Mouse (Mus musculus): ENCODE data around the gene Kcnk3. TPM values are rescaled to one million over a fixed set of nuclear protein-coding genes. Genes with fewer than 3 reads are reported as not detected.

Gene Kcnk3
- polyA plus RNA-seq, 1 experiment: not detected

- H3K4me3 ChIP-seq (ENCODE audit: low read depth, low read length): no peak overlapping the region
- H3K27me3 ChIP-seq (ENCODE audit: control insufficient read depth, insufficient read depth, low read length, poor library complexity, severe bottlenecking): no peaks in the 10 kb centered on the region
- H3K9me3 ChIP-seq (replicated peaks; ENCODE audit: control insufficient read depth, insufficient read depth, low read length, poor library complexity, severe bottlenecking): no peaks in the 10 kb centered on the region
- H3K9ac ChIP-seq (ENCODE audit: low read depth, poor library complexity, severe bottlenecking): no peak overlapping the region
- H3K36me3 ChIP-seq (ENCODE audit: control insufficient read depth, insufficient read depth, low read length, poor library complexity, severe bottlenecking): no peaks in the 10 kb centered on the region
- H3K4me1 ChIP-seq (ENCODE audit: control insufficient read depth, insufficient read depth, low read length): no peaks in the 10 kb centered on the region
- H3K27ac ChIP-seq (ENCODE audit: insufficient read depth, low read length): no peak overlapping the region
- TF ChIP-seq CTCF (IDR thresholded peaks at IDR 0.05; ENCODE audit: low read depth, low read length) (no peak), POLR2A (IDR thresholded peaks at IDR 0.05; ENCODE audit: insufficient read depth, low read length) (no peak), EP300 (IDR thresholded peaks at IDR 0.05; ENCODE audit: insufficient read depth, low read depth, low read length) (no peak)
These were observed 36.0 kb upstream of the Kcnk3 start for GRCm38 (mm10) chr5:30552006-30552405.

DNA sequence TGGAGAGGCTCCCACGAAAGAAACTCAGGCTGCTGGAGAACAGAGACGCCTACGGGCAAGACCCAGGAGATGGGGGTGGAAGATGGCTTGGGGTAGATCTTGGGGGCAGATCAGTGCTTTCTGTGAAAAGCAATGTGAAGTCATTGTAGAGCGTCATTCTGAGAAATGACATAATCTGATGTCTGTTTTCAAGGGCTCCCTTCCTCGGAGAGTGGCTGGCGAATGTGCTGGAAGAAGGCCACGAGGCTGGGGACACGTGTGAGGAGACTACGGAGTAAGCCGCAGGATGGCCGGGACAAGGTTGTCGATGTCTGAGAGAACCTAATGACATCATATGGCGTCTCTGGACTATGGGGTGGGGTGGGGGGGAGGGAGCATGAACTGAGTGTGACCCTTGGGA lies 34.0 kb upstream of the Kcnk3 start:
- no peak for TF ChIP-seq CTCF (IDR thresholded peaks at IDR 0.05; ENCODE audit: low read depth, low read length)
- TF ChIP-seq POLR2A (IDR thresholded peaks at IDR 0.05; ENCODE audit: insufficient read depth, low read length): no peak
- TF ChIP-seq EP300 (IDR thresholded peaks at IDR 0.05; ENCODE audit: insufficient read depth, low read depth, low read length): no peak
- no peaks in the 10 kb centered on the region for H3K36me3 ChIP-seq (ENCODE audit: control insufficient read depth, insufficient read depth, low read length, poor library complexity, severe bottlenecking)
- no peak overlapping the region for H3K4me3 ChIP-seq (ENCODE audit: low read depth, low read length)
- no peaks in the 10 kb centered on the region for H3K4me1 ChIP-seq (ENCODE audit: control insufficient read depth, insufficient read depth, low read length)
- no peak overlapping the region for H3K27ac ChIP-seq (ENCODE audit: insufficient read depth, low read length)
- H3K27me3 ChIP-seq (ENCODE audit: control insufficient read depth, insufficient read depth, low read length, poor library complexity, severe bottlenecking): no peaks in the 10 kb centered on the region; the same call in 1 of the 2 replicates
- no peaks in the 10 kb centered on the region for H3K9me3 ChIP-seq (replicated peaks; ENCODE audit: control insufficient read depth, insufficient read depth, low read length, poor library complexity, severe bottlenecking)
- no peak overlapping the region for H3K9ac ChIP-seq (ENCODE audit: low read depth, poor library complexity, severe bottlenecking)

- no peak for TF ChIP-seq EP300 (IDR thresholded peaks at IDR 0.05; ENCODE audit: insufficient read depth, low read depth, low read length)
- no peak for TF ChIP-seq CTCF (IDR thresholded peaks at IDR 0.05; ENCODE audit: low read depth, low read length)
- no peak for TF ChIP-seq POLR2A (IDR thresholded peaks at IDR 0.05; ENCODE audit: insufficient read depth, low read length)
These were observed 33.0 kb upstream of the Kcnk3 start for GRCm38 (mm10) chr5:30554981-30555380.

DNA sequence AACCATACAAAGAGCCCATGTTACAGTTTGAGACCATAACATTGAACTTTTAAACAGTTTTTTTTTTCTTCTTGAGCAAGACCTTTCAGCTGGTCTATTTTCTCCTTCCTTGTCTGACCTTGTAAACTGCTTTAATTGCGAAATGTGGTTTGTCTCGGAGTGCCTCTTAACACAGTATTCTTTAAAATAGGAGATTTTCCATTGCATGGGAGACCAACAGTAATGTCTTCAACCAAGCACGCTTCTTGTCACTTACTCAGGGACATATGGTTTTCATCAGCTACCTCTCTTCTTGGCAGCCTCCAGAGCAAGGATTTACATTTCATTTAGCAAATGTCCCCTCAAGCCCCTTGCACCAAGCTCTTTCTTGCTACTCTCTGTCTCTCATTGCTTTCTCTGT lies 31.7 kb upstream of the Kcnk3 start:
- H3K9ac ChIP-seq (ENCODE audit: low read depth, poor library complexity, severe bottlenecking): no peak overlapping the region
- H3K27me3 ChIP-seq (ENCODE audit: control insufficient read depth, insufficient read depth, low read length, poor library complexity, severe bottlenecking): no peaks in the 10 kb centered on the region; the same call in 1 of the 2 replicates
- no peak overlapping the region for H3K4me3 ChIP-seq (ENCODE audit: low read depth, low read length)
- TF ChIP-seq EP300 (IDR thresholded peaks at IDR 0.05; ENCODE audit: insufficient read depth, low read depth, low read length) (no peak), POLR2A (IDR thresholded peaks at IDR 0.05; ENCODE audit: insufficient read depth, low read length) (no peak), CTCF (IDR thresholded peaks at IDR 0.05; ENCODE audit: low read depth, low read length) (no peak)
- H3K4me1 ChIP-seq (ENCODE audit: control insufficient read depth, insufficient read depth, low read length): no peaks in the 10 kb centered on the region
- H3K27ac ChIP-seq (ENCODE audit: insufficient read depth, low read length): no peak overlapping the region
- H3K36me3 ChIP-seq (ENCODE audit: control insufficient read depth, insufficient read depth, low read length, poor library complexity, severe bottlenecking): no peaks in the 10 kb centered on the region
- no peaks in the 10 kb centered on the region for H3K9me3 ChIP-seq (replicated peaks; ENCODE audit: control insufficient read depth, insufficient read depth, low read length, poor library complexity, severe bottlenecking)

More at GRCm38 (mm10) chr5:30554981-30555380, 33.0 kb upstream of the Kcnk3 start:
- H3K9me3 ChIP-seq (replicated peaks; ENCODE audit: control insufficient read depth, insufficient read depth, low read length, poor library complexity, severe bottlenecking): no peaks in the 10 kb centered on the region
- H3K4me1 ChIP-seq (ENCODE audit: control insufficient read depth, insufficient read depth, low read length): no peaks in the 10 kb centered on the region
- no peak overlapping the region for H3K27ac ChIP-seq (ENCODE audit: insufficient read depth, low read length)
- no peaks in the 10 kb centered on the region for H3K36me3 ChIP-seq (ENCODE audit: control insufficient read depth, insufficient read depth, low read length, poor library complexity, severe bottlenecking)
- H3K4me3 ChIP-seq (ENCODE audit: low read depth, low read length): no peak overlapping the region
- H3K27me3 ChIP-seq (ENCODE audit: control insufficient read depth, insufficient read depth, low read length, poor library complexity, severe bottlenecking): no peaks in the 10 kb centered on the region; the same call in 1 of the 2 replicates
- H3K9ac ChIP-seq (ENCODE audit: low read depth, poor library complexity, severe bottlenecking): no peak overlapping the region

- Histone ChIP-seq H3K9me3 (replicated peaks; ENCODE audit: control insufficient read depth, insufficient read depth, low read length, poor library complexity, severe bottlenecking) (no peaks in the 10 kb centered on the region), H3K4me3 (ENCODE audit: low read depth, low read length) (no peak overlapping the region), H3K36me3 (ENCODE audit: control insufficient read depth, insufficient read depth, low read length, poor library complexity, severe bottlenecking) (no peaks in the 10 kb centered on the region), H3K4me1 (ENCODE audit: control insufficient read depth, insufficient read depth, low read length) (no peaks in the 10 kb centered on the region), H3K27me3 (ENCODE audit: control insufficient read depth, insufficient read depth, low read length, poor library complexity, severe bottlenecking) (no peaks in the 10 kb centered on the region; the same call in 1 of the 2 replicates), H3K9ac (ENCODE audit: low read depth, poor library complexity, severe bottlenecking) (no peak overlapping the region), H3K27ac (ENCODE audit: insufficient read depth, low read length) (no peak overlapping the region)
- TF ChIP-seq CTCF (IDR thresholded peaks at IDR 0.05; ENCODE audit: low read depth, low read length) (no peak), POLR2A (IDR thresholded peaks at IDR 0.05; ENCODE audit: insufficient read depth, low read length) (no peak), EP300 (IDR thresholded peaks at IDR 0.05; ENCODE audit: insufficient read depth, low read depth, low read length) (no peak)
These were observed 28.5 kb upstream of the Kcnk3 start for GRCm38 (mm10) chr5:30559421-30559820.

GRCm38 (mm10) chr5:30559986-30560493 lies 27.9 kb upstream of the Kcnk3 start:
- no peaks in the 10 kb centered on the region for H3K36me3 ChIP-seq (ENCODE audit: control insufficient read depth, insufficient read depth, low read length, poor library complexity, severe bottlenecking)
- no peaks in the 10 kb centered on the region for H3K9me3 ChIP-seq (replicated peaks; ENCODE audit: control insufficient read depth, insufficient read depth, low read length, poor library complexity, severe bottlenecking)
- no peak overlapping the region for H3K4me3 ChIP-seq (ENCODE audit: low read depth, low read length)
- H3K27ac ChIP-seq (ENCODE audit: insufficient read depth, low read length): no peak overlapping the region
- H3K4me1 ChIP-seq (ENCODE audit: control insufficient read depth, insufficient read depth, low read length): no peaks in the 10 kb centered on the region
- no peak overlapping the region for H3K9ac ChIP-seq (ENCODE audit: low read depth, poor library complexity, severe bottlenecking)
- H3K27me3 ChIP-seq (ENCODE audit: control insufficient read depth, insufficient read depth, low read length, poor library complexity, severe bottlenecking): no peaks in the 10 kb centered on the region; the same call in 1 of the 2 replicates
- TF ChIP-seq CTCF (IDR thresholded peaks at IDR 0.05; ENCODE audit: low read depth, low read length): no peak
- TF ChIP-seq EP300 (IDR thresholded peaks at IDR 0.05; ENCODE audit: insufficient read depth, low read depth, low read length): no peak
- no peak for TF ChIP-seq POLR2A (IDR thresholded peaks at IDR 0.05; ENCODE audit: insufficient read depth, low read length)

All from ES-Bruce4 (cell line).